Mouse (Mus musculus) layer of hippocampus, adult 9-11 months (tissue): Measurements from ENCODE around the gene Chrna1.

Experiments
- DNase-seq: peaks from one replicate; pipeline ENCODE4 v3.0.0; 2022

Chrna1 gene

DNA sequence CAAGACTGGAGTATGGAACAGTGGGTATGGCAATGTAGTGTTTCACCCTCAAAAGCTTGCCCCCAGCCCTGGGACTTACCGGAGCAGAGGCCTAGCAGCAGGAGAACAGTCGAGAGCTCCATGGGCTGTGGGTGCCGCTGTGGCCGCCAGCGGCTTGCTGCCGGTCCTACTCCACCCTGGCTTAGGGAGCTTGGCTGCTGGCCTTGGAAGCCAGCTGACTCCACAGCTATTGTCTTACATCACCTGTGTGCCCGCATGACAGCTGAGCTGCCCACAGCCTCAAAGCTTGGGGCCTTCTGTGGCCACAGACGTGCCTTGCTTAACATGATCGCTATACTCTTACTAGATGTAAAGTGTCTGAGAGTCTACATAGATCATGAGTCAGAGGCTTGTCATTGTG, at the start of gene Chrna1:
Chrna1 (minus strand) TSS at position 173 of the 400 bp plus-strand sequence.
- DNase-seq, result no peak

DNA sequence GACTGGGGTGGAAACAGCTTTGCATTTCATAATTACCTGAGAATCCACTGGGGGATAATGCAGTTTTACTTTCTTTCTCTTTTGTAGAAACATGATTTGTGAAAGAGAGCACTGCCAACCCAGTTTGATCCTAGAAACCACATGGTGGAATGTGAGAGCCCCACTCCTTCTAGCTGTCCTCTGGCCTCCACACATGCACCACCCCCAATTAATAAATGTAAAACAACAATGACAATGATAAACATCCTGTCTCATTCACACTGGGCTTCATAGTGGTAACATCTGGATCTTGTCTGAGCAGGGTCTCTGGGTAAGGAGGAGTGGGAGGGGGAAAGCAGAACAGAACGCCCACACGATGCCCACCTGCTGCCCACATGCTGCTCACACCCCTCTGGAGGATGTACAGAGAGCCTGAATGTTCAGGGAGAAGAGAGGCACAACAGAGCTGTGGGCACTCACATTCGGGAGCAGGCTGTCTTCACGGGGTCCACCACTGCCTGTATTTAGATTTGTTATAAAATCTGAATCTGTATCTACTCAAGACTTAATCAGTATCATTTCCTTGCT, 38.4 kb upstream of the Chrna1 start:
- no peak for DNase-seq

DNA sequence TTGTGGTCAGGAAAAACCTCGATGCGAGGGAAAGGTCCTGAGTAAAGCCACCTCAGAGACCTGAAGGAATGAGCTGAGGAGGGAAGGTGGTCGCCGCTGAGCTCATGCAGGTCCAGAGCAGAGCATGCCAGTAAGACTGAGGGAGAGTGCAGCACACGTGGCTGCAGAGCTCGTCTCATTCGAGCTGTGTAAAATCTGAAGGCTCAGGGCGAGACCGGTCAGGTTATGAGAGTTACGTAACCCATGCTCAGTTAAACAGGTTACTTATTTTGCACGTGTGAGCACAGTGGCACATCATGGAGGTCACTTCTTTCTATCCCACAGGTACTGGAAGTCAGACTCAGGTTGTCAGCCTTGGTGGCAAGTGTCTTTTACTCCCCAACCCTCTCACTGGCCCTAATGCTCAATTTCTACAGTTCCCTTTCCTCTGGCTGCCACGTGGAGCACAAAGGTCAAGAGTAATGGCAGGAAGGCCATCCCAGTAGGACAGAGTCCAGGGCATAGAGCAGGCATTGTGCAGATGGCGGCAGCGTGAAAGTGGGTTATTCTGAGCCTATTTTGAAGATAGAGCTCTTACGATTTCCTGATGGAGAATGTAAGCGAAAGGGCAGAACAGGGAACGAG, 36.4 kb upstream of the Chrna1 start:
- no peak for DNase-seq

DNA sequence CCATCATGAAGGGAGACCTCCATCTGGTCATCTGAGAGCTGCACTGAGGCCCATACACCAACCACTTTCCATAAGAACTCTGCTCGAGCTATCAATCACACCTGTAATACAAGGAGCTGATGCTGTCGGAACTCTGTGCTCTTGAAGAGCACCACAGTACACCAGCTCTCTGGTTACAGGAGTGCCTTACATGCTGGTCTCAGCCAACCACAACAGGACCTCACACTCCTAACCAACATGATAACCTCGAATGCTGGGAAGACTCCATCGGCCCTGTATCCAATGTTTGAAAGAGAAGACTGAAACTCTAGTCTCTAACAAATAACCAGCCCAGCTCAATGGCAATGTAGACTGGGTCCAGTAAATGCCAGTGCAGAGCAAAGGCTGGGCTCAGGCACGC, 35.3 kb upstream of the Chrna1 start:
- DNase-seq, result no peak

DNA sequence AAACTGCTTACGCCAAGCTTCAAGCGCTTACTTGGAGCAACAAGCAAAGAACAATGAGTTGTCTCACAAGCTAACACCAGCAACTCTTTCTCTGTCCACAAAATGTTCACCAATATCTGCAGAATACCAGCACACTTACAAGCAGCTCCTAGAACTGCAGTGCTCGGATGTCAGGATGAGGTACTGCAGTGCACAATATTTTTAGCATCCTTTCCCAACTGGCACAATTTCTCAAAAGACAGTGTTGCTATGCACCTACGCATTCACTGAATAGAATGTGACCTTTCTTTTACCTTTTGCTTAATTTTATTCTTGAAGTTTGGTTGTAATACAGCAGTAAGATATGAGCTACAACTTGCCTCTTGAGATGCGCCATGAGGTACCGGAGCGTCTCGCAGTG, 34.2 kb upstream of the Chrna1 start:
- no peak for DNase-seq

DNA sequence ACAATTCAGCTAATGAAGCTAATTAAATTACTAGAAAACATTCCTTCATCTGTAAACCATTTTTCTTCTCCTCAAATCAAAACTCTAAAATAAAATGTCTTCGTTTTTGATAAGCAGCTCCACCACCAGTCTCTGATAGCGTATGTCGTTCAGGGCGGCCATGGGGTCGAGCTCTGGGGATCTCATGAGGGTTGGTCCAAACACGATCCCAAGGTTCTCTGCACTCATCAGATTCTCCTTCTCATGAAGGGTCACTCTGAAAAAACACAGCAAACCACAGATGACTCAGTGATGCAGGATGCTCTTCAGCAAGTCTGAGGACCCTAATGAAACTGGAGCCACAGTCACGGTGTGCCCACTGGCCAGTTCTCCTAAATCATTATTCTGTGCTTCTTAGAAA, 32.8 kb upstream of the Chrna1 start:
- no peak for DNase-seq

DNA sequence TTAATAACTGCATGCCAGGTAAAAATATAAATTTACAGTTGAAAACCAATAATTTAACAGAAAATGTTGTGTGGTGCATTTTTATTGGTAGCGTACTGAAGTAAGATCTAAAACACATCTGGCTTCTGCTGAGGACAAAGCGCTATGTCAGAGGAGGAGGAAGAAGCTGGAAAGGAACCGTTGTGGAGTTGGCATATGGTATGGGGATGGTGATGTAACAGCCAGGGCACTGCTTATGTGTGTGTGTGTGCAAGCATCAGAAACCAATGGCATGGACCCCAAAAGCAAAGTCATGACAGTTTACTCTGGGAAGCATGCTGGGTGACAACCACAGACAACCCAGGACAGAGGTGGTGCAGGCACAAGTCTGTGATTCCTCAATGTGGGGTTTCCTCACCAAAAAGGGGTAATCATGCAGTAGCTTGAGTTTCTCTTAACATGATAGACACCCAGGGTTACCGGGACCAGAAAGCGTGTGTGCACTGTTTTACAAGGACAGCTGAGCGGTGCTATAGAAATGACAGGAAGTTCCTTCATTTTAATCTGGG, 32.3 kb upstream of the Chrna1 start:
- DNase-seq, result no peak

DNA sequence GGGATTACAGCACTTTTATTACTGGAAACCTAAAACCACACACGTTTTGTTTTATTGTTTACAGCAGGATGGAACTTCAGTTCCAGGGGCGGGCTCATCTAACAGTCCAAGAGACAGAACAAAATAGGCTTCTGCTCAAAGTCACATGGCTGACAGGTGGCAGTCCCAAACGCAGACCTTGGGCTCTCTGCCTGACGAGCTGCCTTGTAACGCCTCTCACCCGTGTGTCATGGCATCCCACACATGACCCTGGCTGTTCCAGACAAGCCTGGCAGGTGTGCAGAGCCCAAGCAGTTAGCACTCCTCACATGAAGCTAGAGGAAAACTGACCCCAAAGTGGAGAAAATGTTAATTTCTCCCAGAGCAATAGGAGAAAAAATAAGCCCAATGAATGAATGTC, 31.7 kb upstream of the Chrna1 start:
- peak; percentile 87 for DNase-seq

DNA sequence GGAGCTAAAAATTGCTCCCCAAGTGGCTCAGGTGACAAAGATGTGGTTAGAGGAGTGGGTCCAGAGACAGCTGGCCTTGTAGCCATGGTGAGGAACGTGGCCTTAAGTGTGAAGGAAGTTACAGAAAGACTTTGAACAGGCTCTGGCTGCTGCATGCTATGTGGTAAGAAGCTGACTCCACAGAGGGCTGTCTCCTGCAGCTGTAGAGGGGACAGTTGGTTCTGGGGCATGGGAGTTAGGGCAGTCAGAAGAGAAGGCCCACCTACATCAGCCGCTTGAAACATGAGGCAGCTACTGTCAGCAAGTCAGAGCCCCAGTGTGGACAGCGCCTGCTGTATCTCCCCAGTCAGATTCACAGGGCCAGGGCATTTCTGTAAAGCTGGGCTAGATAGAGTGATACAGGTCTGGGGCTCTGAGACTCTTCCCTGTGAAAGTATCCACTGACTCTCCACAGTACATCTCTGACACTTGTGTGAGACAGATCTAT, 29.6 kb upstream of the Chrna1 start:
- no peak for DNase-seq

DNA sequence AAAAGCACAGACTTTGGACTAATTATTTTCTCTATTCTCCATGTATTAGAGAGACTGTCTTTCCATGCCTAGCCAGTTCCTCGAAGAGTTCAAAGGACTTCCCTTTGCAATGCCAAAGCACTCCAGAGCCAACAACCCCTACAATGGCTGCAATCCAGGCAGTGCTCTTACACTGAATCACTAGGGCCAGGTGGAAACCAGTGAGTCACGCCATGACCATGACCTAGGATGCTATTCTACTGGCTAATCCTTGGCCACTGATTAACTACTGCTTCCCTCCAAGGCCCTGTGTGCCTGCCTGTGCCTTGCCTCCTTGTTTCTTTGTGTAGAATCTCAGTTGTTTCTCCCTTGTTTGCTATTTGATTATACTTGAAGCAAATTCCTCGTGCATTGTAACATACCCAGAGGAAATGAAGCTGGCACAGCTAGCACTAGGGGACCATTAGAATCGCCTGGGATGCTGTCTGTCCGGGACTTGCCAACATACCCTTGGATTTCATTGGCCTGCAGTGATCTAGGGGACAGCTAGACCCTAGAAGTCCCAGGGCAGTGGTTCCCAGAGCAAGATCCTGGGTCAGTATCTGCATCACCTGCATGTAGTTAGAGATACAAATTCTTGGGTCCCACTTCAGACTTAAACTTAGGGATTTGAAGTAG, 29.1 kb upstream of the Chrna1 start:
- no peak for DNase-seq

DNA sequence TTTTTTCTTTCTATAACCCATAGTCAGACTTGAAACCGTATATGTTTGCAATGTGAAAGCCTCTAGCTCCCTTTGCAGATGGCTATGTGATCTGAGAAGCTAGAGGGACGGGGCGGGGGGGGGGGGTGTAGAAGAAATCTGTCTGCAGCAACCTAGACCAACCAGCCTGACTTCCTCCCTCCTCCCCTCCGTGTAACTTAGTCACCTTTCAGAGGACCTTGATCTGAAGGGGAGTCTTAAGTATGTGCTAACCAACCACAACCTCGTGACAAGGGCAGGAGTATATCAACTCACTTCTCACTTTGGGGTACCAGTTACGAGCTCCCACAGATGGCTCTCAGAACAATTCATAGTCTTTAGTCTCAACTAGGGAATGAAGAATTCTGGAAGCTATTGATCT, 28.3 kb upstream of the Chrna1 start:
- no peak for DNase-seq

DNA sequence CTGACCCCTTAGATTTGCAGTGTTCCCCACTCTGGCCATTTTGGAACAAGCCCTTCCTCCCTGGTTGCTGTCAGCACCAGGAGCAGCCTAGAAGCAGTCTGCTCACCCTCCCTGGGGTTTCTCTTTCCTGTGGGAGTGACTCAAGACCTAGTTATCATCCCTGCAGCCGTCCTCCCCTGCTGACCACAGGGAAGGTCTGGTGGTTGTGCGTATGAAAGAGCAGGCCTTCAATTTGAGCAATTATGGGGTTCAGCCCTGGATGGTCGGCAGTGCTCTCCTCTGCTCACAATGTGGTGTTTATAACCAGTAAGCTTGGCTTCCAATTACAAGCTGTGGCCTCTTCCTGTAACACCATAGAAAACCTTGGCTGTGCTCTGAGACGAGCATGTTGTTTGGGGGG, 27.5 kb upstream of the Chrna1 start:
- DNase-seq, result no peak

DNA sequence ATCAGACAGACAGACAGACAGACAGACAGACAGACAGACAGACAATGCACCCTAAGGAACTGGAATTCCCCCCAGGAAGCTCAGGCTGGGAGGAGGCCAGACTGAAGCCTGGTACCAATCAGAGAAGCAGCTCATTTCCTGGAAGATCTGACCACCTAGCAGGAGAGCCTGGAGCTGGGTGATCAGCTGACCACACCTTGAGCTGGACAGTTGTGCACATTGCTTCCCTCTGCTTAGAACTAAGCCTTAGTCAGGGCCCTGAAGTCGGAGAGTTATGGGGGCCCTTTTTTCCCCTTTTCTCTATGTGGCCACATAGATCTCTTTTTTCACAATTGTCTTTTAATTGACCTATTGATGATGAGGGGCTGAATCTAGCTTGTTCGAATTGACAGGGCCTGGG, 27.0 kb upstream of the Chrna1 start:
- DNase-seq, result no peak

DNA sequence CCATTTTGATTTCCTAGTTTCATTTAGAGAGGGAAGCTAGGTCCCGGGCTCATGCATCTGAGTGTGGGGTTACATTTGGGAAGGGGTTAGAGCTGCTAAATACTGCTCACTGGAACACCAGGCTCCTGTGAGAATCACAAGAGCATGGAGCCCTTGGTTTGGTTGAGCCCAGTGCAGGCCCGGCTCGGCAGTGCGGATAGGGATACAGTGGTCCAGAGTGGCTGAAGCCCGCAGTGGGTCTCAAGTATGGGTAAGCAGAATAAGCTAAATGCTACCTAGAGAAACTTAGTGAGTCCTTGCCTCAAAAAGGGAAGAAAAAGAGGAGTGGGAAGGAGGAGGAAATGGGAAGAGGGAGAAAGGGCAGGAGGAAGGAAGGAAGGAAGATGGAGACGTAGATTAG, 26.5 kb upstream of the Chrna1 start:
- no peak for DNase-seq

DNA sequence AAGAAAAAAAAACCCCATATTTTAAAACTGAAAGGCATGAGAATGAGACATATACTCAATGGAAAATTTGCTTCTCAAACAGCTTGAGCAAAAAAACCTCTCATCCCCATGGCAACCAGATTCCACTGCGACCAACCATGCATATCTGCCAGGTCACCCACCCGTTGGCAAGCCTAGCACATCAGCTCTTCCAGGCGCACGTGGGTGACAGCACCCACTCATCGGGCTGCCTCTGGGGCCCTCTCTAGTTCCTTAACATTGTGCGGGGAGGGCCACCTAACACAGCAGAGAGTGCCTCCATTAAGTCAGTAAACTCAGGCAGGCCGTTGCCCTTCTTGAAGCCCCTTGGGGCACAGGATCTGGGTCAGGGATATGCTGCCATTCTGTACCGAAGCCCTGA, 24.9 kb upstream of the Chrna1 start:
- DNase-seq, result peak; percentile 96

DNA sequence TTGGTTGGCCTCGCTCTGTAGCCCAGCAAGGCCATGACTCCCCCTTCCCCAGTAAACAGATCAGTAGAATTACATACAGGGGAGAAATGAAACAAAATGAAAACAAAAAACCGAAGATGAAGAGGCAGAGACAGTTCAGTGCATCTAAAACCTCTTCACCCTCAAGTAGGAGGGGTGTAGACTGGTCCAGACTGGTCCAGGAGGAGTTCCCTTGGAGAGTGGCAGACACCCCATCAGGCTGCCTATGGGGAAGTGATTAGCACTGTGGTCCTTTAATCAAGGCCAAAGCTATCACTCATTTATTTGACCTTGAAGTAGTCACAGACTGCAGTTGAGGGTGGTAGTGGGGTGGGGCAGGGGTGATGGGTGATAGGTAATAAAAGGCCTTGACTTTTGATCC, 24.4 kb upstream of the Chrna1 start:
- no peak for DNase-seq

DNA sequence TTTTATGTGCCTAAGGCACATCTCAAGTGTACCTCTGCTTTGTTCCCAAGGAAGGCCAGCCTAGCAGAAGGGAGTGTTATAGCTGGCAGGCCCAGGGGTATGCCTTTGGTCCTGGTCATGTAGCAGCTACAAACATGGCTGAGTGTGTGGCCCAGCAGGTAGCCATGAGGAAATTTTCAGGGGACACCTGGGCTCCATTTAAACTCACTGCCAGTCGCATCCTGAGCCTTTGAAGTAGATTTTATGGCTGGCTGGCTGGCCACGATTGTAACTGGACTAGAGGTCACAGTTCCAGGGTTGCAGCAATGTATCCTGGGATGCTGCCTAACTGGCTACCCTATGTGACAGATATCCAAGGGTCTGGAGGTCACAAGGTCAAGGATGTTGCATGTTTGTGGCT, 20.5 kb upstream of the Chrna1 start:
- no peak for DNase-seq

DNA sequence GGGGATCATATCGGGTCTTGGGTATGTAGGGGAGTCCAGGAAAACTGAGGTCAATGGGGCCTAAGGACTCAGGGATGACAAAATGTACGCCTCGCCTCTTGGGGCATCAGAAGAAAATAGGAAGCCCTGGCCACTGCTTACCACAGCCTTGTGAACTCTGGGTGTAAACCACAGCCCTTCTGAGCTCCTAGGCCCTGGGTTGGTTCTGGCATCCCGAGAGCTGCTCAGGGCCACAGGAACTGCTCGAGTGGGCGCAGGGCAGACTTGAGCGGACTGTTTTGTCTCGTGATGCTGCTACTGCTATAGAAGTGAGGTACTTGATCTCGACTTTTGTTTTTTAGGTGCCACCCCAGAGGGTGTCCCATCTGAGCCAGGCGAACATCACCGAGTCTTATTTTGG, 17.6 kb upstream of the Chrna1 start:
- DNase-seq, result no peak

DNA sequence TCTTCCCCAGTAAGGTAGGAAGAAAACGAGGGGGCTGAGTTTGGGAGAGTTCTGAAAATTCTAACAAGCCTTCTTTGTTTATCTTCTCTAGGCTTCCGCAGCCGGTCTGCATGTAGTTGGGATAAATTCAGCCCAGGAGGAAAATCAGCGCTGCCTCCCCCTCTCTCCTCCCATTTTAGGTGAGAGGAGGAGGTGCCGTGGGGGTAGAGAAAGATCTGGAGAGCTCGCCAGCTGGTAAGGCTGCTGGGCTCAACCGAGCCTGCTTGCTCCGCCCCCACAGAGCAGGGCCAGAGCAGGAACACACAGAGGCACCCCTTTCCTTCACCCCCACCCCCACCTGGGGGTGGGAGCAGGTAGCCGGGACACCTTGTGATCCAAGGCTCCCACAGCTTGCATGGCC, 16.6 kb upstream of the Chrna1 start:
- peak; percentile 95 for DNase-seq

DNA sequence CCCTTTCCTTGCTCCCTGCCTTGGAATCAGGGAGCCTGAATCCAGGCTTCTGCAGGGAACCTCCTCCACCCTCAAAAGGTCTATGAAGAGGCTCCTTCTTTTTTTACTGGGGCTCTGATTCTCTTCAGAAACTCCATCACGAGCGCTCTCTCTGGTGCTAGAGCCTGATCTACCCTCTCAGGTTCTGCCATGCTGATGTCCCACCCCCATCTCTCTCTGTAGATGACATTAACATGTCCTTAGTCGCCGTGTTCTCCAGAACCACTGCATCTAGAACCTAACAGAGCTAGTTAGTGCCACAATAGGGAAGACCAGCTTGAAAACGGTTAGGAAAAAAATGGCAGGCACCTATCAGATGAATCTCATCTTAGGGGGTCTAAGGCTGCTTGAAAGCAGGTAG, 16.2 kb upstream of the Chrna1 start:
- DNase-seq, result no peak

DNA sequence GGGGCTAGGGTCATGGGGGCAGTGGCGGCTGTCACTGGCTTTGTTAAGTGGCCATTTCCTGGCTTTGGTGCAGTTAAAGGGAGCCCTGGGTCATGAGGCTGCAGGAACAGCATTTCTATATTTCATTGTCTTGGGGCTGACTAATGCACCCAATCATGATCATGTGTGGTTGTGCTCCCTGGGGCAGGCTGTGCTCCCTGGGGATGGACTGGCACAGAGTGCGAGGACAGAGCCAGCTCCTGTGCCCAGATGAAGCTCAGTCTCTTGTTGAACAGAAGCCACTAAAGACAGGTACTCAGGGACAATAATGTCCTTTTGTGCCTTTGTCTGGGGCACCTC, 12.9 kb upstream of the Chrna1 start:
- no peak for DNase-seq

DNA sequence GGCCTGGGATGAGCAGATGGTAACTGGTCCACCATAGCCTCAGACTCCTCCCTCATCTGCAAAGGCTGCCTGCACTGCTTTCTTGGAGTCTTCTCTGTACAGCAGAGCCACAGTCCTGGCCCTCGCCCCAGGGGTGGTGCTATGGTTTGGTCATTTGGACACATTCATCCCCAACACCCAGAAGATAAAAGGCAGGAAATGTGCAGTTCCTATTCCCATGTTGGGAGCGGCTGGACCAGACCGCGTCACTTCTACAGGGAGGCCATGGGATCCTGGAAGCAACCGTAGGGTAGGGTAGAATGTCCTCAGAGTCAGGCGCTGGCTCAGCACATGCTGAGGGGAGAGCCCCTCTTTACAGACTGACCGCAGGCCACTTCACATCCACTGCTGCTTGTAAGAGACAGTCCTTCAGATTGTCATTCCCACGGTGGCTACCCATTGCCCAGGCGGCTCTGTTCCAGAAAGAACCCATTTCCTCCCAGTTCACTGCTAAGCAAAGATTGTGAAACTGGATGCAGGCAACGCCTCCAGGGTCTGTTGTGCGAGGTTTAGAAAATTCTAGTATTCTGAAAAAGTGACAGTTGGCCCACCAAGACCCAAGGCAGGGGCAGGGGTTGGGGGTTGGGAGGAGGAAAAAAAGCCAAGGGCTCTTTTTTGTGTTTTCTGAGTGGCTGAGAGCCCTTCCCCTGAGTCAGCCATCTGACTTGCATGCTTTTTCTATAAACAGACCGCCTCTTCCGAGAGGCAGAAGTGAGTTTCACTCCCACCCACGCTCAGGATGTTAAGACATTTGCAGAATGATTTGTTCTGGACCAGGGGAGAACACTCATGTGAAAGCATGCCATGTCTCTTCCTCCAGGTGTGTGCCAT, 12.3 kb upstream of the Chrna1 start:
- DNase-seq, result peak; percentile 89

DNA sequence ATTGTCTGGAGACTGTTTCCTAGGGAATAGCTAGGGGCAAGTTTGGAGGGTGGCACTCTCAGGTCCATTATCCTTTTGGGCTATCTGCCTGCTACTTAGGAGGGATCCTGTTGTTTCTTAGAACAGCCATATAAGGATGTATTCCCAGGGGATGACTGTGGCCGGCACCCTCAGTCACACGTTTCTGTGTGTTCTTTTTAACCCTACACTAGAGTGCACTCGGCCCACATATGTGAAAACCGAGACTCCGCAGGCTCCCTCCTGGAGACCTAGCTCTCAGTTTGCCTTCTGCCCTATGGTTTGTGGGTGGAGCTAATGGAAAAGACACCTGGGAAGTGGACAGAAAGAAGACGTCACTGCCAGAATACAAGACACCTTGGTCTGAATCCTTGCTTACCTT, 11.1 kb upstream of the Chrna1 start:
- DNase-seq, result no peak

DNA sequence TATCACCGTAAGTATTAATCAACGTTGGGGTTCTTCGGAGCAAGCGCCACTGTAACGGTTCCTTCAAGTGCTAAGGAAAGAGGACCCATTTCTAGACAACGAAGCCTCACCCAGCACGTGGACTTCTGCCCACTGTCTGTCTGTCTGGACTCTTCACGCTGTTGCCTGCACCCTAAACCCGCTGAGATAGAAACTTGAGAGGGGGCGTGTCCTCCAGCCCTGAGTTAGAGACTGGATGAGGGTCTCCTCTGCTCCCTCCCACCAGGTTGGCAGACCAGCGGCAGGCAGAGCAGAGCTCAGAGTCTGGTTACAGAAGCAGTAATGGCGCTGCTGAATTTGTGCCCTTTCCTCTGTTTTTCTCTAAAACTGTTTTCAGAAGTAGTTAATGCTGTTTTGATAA, 10.0 kb upstream of the Chrna1 start:
- DNase-seq, result no peak
